Mouse (Mus musculus) liver, embryonic 11.5 days (tissue): ENCODE measurements around the gene Zfp119a. TPM values are rescaled to one million over a fixed set of nuclear protein-coding genes. Genes with fewer than 3 reads are reported as not detected.

Source experiments
- ATAC-seq: fragments of 200-750 bp; cut with Nextera tagmentation; replicated peaks from 2 replicates; pipeline ENCODE4 v1.8.0; 2017; ENCODE audit warnings: moderate number of reproducible peaks, mild to moderate bottlenecking, moderate TSS enrichment, moderate library complexity; ENCODE audit not compliant: low FRiP score
- DNase-seq: peaks from one replicate; pipeline ENCODE4 v3.0.0-alpha.2; 2017; ENCODE audit warnings: low spot score
- H3K27ac ChIP-seq: fragments of 300-500 bp; sonication (generic); 2 replicates; pipeline ENCODE4 v1.5.1; 2014; ENCODE audit warnings: mild to moderate bottlenecking, low read depth, low read length, control low read depth
- H3K27me3 ChIP-seq: fragments of 300-500 bp; sonication (generic); replicated peaks from 2 replicates; pipeline ENCODE4 v1.6.1; 2014; ENCODE audit warnings: low read length, mixed read lengths; ENCODE audit not compliant: control insufficient read depth, insufficient read depth
- H3K36me3 ChIP-seq: fragments of 300-500 bp; sonication (generic); 2 replicates; pipeline ENCODE4 v1.6.1; 2014; ENCODE audit warnings: mild to moderate bottlenecking, low read length, moderate library complexity, mixed read lengths; ENCODE audit not compliant: control insufficient read depth, insufficient read depth
- H3K4me1 ChIP-seq: fragments of 300-500 bp; sonication (generic); replicated peaks from 2 replicates; pipeline ENCODE4 v1.6.1; 2014; ENCODE audit warnings: low read length, mixed read lengths; ENCODE audit not compliant: control insufficient read depth, insufficient read depth
- H3K4me2 ChIP-seq: fragments of 300-500 bp; sonication (generic); 2 replicates; pipeline ENCODE4 v1.6.1; 2014; ENCODE audit warnings: mild to moderate bottlenecking, control low read depth, moderate library complexity
- H3K4me3 ChIP-seq: fragments of 300-500 bp; sonication (generic); 2 replicates; pipeline ENCODE4 v1.5.1; 2014; ENCODE audit warnings: low read depth, low read length, control low read depth
- H3K9ac ChIP-seq: fragments of 300-500 bp; sonication (generic); 2 replicates; pipeline ENCODE4 v1.6.1; 2014; ENCODE audit warnings: low read depth, low read length, control low read depth
- H3K9me3 ChIP-seq: fragments of 300-500 bp; sonication (generic); 2 replicates; pipeline ENCODE4 v1.6.1; 2016; ENCODE audit warnings: low read length, inconsistent platforms, mixed read lengths; ENCODE audit not compliant: control insufficient read depth
- WGBS: fragments of 180-500 bp; shearing (Covaris S2); extraction: QIAGEN DNeasy Blood & Tissue Kit; methylation state at CpG from one replicate; pipeline ENCODE4 v1.1.7; 2014; 5-methylcytosine and 5-hydroxymethylcytosine counted together
- polyA plus RNA-seq: library from polyadenylated mRNA; unstranded; fragments of >200 nt; fragmentation: Nextera tagmentation; extraction: Ambion mirVana; gene quantifications from 2 replicates; pipeline ENCODE4 v1.2.1, GENCODE M21; 2014

The Zfp119a gene
- polyA plus RNA-seq, 1 experiment from 2014 or later = 4.7 TPM

GRCm38 (mm10) chr17:55877184-55877583 lies 1.5 kb downstream of the Zfp119a start:
- Histone ChIP-seq H3K4me1 (no peaks in the 10 kb centered on the region; the same call in 1 of the 2 replicates), H3K4me2 (no peak overlapping the region), H3K4me3 (no peak overlapping the region), H3K36me3 (no peaks in the 10 kb centered on the region), H3K27me3 (no peaks in the 10 kb centered on the region), H3K9me3 (no peaks in the 10 kb centered on the region), H3K9ac (no peak overlapping the region), H3K27ac (no peak overlapping the region)
- 86% methylated on average over 4 of the region's 4 CpGs for WGBS
- no peak for ATAC-seq
- DNase-seq = no peak

GRCm38 (mm10) chr17:55843067-55843466 lies 35.7 kb downstream of the Zfp119a start:
- ATAC-seq (no peak), DNase-seq (no peak)
- Histone ChIP-seq H3K4me3 (no peak overlapping the region), H3K4me2 (no peak overlapping the region), H3K9ac (no peak overlapping the region), H3K27ac (no peak overlapping the region), H3K4me1 (no peaks in the 10 kb centered on the region), H3K9me3 (no peaks in the 10 kb centered on the region), H3K27me3 (no peaks in the 10 kb centered on the region), H3K36me3 (no peaks in the 10 kb centered on the region)
- WGBS = 81% methylated on average over 4 of the region's 4 CpGs

- no peak overlapping the region for H3K27ac ChIP-seq
- no peak overlapping the region for H3K4me3 ChIP-seq
- H3K4me1 ChIP-seq = no peaks in the 10 kb centered on the region
- ATAC-seq (no peak), DNase-seq (no peak)
- no peaks in the 10 kb centered on the region for H3K36me3 ChIP-seq
- no peaks in the 10 kb centered on the region for H3K27me3 ChIP-seq
- no peak overlapping the region for H3K4me2 ChIP-seq
- 72% methylated on average over 1 of the region's 1 CpGs for WGBS
- H3K9me3 ChIP-seq = no peaks in the 10 kb centered on the region
- no peak overlapping the region for H3K9ac ChIP-seq
Measured at GRCm38 (mm10) chr17:55821566-55821965, 57.2 kb downstream of the Zfp119a start.

- Histone ChIP-seq H3K36me3 (no peaks in the 10 kb centered on the region), H3K9ac (no peak overlapping the region), H3K4me2 (no peak overlapping the region), H3K27ac (no peak overlapping the region), H3K27me3 (no peaks in the 10 kb centered on the region), H3K9me3 (no peaks in the 10 kb centered on the region), H3K4me3 (no peak overlapping the region), H3K4me1 (no peaks in the 10 kb centered on the region)
- DNase-seq = no peak
- peak; percentile 68 for ATAC-seq
- WGBS = 77% methylated on average over 4 of the region's 4 CpGs
Measured at GRCm38 (mm10) chr17:55816853-55817252, 61.9 kb downstream of the Zfp119a start.

Other genes with a start within 250 kb of the Zfp119a start
- 6.7 and 7.9 TPM in 2 replicates for gene Pot1b, start 166.3 kb downstream of the Zfp119a start, polyA plus RNA-seq
- gene Adgre4, start 128.9 kb downstream of the Zfp119a start, polyA plus RNA-seq = 1.2 and 1.4 TPM in 2 replicates
- 12.6 and 13.2 TPM in 2 replicates for gene Zfp959, start 13.2 kb upstream of the Zfp119a start, polyA plus RNA-seq
- 3.8 and 4.4 TPM in 2 replicates for gene Zfp119b, start 70.6 kb upstream of the Zfp119a start, polyA plus RNA-seq
- gene Ebi3, start 73.7 kb upstream of the Zfp119a start, polyA plus RNA-seq = 3.5 and 4.7 TPM in 2 replicates
- 20.9 and 23.4 TPM in 2 replicates for gene Yju2, start 80.2 kb upstream of the Zfp119a start, polyA plus RNA-seq
- 2.4 and 2.5 TPM in 2 replicates for gene Shd, start 91.5 kb upstream of the Zfp119a start, polyA plus RNA-seq
- gene Fsd1, start 107.6 kb upstream of the Zfp119a start, polyA plus RNA-seq = 6.4 and 8.8 TPM in 2 replicates
- 3.4 and 3.5 TPM in 2 replicates for gene Stap2, start 126.7 kb upstream of the Zfp119a start, polyA plus RNA-seq
- gene Mpnd, start 126.8 kb upstream of the Zfp119a start, polyA plus RNA-seq = 42.5 and 47.9 TPM in 2 replicates
- gene Sh3gl1, start 157.7 kb upstream of the Zfp119a start, polyA plus RNA-seq = 96.4 and 99.1 TPM in 2 replicates
- 32.0 and 32.6 TPM in 2 replicates for gene Chaf1a, start 161.5 kb upstream of the Zfp119a start, polyA plus RNA-seq
- gene Ubxn6, start 196.1 kb upstream of the Zfp119a start, polyA plus RNA-seq = 23.1 and 25.7 TPM in 2 replicates
- 111 and 119 TPM in 2 replicates for gene Hdgfl2, start 200.7 kb upstream of the Zfp119a start, polyA plus RNA-seq
- 0.14 TPM in 1 of 2 replicates, not detected in the other for gene Plin4, start 230.9 kb upstream of the Zfp119a start, polyA plus RNA-seq
- 0.43 and 0.68 TPM in 2 replicates for gene Plin5, start 238.7 kb upstream of the Zfp119a start, polyA plus RNA-seq
- 0.23 and 0.34 TPM in 2 replicates for gene Lrg1, start 243.1 kb upstream of the Zfp119a start, polyA plus RNA-seq